Mouse (Mus musculus) MEL (cell line): ENCODE measurements around the gene Dgcr6.

Experiments
- CTCF ChIP-seq, 3 experiments: IDR thresholded peaks in 2 of 3; conservative IDR thresholded peaks in 1 of 3; 2 replicates each; pipeline ENCODE4 v1.5.1; 2011 to 2012; ENCODE audit warnings: low read length in 3 of 3, low read depth in 2 of 3, mild to moderate bottlenecking in 2 of 3, improper control_type of control experiment in 1 of 3, inconsistent platforms in 1 of 3, mixed read lengths in 1 of 3, moderate library complexity in 1 of 3; ENCODE audit not compliant: control insufficient read depth in 1 of 3, insufficient read depth in 1 of 3, poor library complexity in 1 of 3, severe bottlenecking in 1 of 3
- KAT2A ChIP-seq: conservative IDR thresholded peaks from 2 replicates; pipeline ENCODE4 v1.6.1; 2012; ENCODE audit warnings: low read depth, low read length, improper control_type of control experiment, inconsistent platforms
- POLR2A ChIP-seq, 2 experiments: IDR thresholded peaks; 2 replicates each; pipeline ENCODE4 v1.6.1; 2011 to 2012; ENCODE audit warnings: low read length in 2 of 2, mild to moderate bottlenecking in 2 of 2, control low read depth in 1 of 2, improper control_type of control experiment in 1 of 2, low read depth in 1 of 2, moderate library complexity in 1 of 2; ENCODE audit not compliant: control insufficient read depth in 1 of 2, insufficient read depth in 1 of 2, poor library complexity in 1 of 2
- ZC3H11A ChIP-seq: IDR thresholded peaks from 2 replicates; pipeline ENCODE4 v1.6.1; 2012; ENCODE audit warnings: low read depth, mild to moderate bottlenecking, inconsistent platforms, low read length, improper control_type of control experiment
- ZNF384 ChIP-seq: IDR thresholded peaks from 2 replicates; pipeline ENCODE4 v1.6.1; 2012; ENCODE audit warnings: low read depth, mild to moderate bottlenecking, inconsistent platforms, low read length, improper control_type of control experiment

DNA sequence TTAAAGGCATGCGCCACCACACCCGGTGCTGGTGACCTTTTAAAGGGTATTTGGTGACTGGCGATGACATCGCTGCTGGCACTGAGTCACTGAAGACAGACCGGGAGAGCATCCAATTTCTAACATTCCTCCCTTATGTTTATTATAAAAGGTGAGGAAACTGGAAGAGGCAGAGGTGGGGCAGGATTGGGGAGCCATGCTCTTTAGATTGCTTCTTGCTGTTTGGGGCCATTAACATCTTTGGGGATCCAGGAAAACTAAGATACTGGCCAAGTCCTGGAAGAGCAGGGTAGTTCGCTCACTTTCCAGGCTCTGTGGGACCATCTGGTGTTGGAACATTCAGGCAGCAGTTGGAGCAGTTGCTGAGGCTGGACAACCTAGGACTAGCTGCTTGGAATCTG, 5.7 kb downstream of the Dgcr6 start:
- no peak for TF ChIP-seq KAT2A
- TF ChIP-seq CTCF (IDR thresholded peaks at IDR 0.05 in 2 of 3, conservative IDR thresholded peaks at IDR 0.05 in 1 of 3; ENCODE audit: control insufficient read depth in 1 of 3, insufficient read depth in 1 of 3, low read depth in 2 of 3, low read length in 3 of 3, poor library complexity in 1 of 3, severe bottlenecking in 1 of 3), result no peak
- no peak for TF ChIP-seq ZNF384
- no peak for TF ChIP-seq POLR2A (IDR thresholded peaks at IDR 0.05; ENCODE audit: control insufficient read depth in 1 of 2, insufficient read depth in 1 of 2, low read depth in 1 of 2, low read length in 2 of 2, poor library complexity in 1 of 2)
- no peak for TF ChIP-seq ZC3H11A
